Mouse (Mus musculus) stomach, postnatal 0 days (tissue): ENCODE measurements around the gene Spon2.

Source experiments
- CTCF ChIP-seq: IDR thresholded peaks from 2 replicates; pipeline ENCODE4 v1.5.1; 2016; ENCODE audit warnings: antibody characterized with exemption, low read depth, mild to moderate bottlenecking, moderate library complexity
- EP300 ChIP-seq: optimal IDR thresholded peaks from 2 replicates; pipeline ENCODE3; 2016; ENCODE audit warnings: antibody characterized with exemption

DNA sequence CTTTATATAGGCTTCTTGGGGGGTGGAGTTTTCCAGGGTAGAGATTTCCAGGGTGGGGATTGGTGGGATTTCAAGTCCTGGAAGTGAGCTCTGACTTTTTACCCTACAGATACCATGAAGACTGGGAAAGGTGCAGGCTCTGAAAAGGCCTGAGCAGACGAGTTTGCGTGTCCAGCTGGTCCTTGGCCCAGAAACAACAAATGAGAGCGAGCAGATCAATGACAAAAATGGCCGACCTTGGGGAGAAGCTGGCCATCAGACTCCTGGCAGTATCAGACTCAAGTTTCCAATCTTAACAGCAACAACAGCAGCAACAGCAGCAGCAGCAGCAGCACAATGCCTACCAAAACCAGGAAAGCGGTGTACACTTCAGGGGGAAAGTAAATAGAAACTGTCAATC lies 7.4 kb upstream of the Spon2 start:
- TF ChIP-seq CTCF = no peak
- no peak for TF ChIP-seq EP300
